Mouse (Mus musculus) liver, embryonic 14.5 days (tissue): ENCODE results near the gene E130114P18Rik.

Experiments used
- CTCF ChIP-seq: IDR thresholded peaks from 2 replicates; pipeline ENCODE4 v1.5.1; 2016; ENCODE audit warnings: antibody characterized with exemption, low read depth, control low read depth
- EP300 ChIP-seq: IDR thresholded peaks from 2 replicates; pipeline ENCODE4 v1.6.1; 2016; ENCODE audit warnings: antibody characterized with exemption, low read depth

DNA sequence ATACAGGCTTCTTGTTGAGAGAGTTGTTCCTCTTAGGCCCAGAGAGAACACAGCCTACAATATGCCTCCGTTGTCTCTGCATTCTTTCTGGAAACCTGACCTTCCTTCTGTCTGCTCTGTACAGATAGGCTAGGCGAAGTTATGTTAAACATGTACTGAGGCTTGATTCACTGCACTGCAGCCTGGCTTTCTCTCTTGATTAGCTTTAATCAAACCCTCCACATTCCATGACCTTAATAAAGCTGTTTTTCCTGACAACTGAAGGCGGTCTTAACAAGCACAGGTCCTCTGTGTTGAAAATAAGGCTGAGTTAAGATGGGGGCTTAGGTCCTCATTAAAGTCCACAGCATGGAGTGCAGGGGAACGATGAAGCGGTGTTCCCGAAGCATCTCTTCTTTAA is 49.2 kb upstream of the E130114P18Rik start:
- TF ChIP-seq CTCF (no peak), EP300 (no peak)
